Mouse (Mus musculus): ENCODE measurements at regions not wholly inside any gene's neighbourhood (a gene's known extent, or its start where the extent isn't known, plus 50 kb on each side); places are given as distances from the start of the nearest gene placed in this dataset.

- ATAC-seq (ENCODE audit: low TSS enrichment), result no peak
These were observed 264.5 kb downstream of the Matn1 start for GRCm38 (mm10) chr4:131208637-131209036.

DNA sequence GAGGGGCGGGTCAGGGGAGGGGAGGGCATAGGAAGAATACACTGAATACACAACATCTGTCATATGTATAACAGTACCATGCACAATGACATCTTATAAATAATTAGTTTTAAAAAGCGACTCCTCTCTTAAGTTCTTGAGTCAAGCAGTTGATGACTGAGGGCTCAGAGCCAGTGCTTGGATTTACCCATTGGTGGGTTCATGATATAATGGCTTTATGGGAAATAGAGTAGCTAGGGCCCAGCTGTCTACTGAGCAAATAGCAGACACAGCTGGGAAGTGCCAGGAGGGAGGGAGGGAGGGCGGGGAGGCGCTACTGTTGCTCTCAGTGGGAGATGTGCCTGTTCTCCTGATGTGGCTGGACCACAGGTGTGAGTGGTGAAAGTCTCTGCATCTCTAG lies 268.5 kb downstream of the Matn1 start:
- no peak for ATAC-seq (ENCODE audit: low TSS enrichment)

- ATAC-seq (ENCODE audit: low TSS enrichment), result no peak
These were observed 271.5 kb downstream of the Matn1 start for GRCm38 (mm10) chr4:131215682-131216081.

- ATAC-seq (ENCODE audit: low TSS enrichment), result no peak
These were observed 272.2 kb downstream of the Matn1 start for GRCm38 (mm10) chr4:131216361-131216760.

DNA sequence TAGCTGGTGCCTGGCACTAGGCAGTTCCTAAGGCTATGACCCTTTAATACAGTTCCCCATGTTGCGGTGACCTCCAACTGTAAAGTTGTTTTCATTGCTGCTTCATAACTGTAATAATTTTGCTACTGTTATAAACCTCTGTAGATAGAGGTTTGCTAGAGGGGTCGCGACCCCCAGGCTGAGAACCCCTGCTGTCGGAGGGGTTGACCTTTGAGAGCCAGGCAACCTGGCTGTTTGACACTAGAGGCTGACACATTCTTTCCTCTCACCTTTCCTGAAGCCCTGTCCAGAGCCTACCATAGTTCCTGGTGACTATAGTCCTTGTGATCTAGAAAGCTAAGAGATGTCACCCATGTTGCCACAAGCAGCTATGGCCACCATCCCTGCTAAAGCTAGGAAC lies 272.9 kb downstream of the Matn1 start:
- ATAC-seq (ENCODE audit: low TSS enrichment), result no peak

GRCm38 (mm10) chr4:131217571-131218155 lies 273.5 kb downstream of the Matn1 start:
- no peak for ATAC-seq (ENCODE audit: low TSS enrichment)

DNA sequence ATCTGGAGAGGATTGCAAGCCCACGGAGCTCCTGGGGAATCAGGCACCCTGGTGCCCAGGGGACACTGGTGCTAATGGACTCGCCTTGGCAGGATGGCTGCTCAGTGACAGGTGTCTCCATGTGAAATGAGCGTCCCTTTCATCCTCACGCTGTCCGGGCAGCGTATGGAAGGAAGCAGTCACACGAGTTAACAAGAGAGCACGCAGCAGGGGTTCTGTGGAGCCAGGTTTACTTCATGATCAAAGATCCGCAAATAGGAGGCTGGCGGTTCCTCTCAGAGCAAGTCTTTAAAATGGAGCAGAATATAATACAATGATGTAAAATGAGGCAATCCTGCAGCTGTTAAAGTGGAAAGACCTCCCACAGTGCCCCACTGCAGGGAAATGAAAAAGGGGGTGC lies 276.8 kb downstream of the Matn1 start:
- ATAC-seq (ENCODE audit: low TSS enrichment), result no peak

GRCm38 (mm10) chr4:131230361-131230760 lies 286.2 kb downstream of the Matn1 start:
- ATAC-seq (ENCODE audit: low TSS enrichment), result no peak

DNA sequence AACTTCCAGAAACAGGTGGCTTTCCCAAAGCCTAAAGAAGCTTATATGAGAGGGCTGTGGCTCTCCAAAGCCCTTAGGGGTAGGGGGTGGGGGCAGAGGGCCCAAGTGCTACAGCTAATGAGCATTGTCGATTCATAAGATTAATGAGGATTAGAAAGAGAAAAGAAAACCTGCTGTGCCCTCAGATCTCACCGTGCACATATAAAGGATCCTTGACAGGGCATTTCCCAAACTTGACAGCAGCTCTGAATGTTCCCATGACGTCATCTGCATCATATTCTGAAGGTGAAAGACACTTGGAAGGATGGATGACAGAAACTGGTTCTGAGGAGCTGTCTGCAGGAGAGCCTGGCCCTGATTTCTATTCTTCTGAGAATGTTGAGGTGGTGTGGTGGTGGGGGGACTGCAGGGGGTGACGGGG lies 292.4 kb downstream of the Matn1 start:
- no peak for ATAC-seq (ENCODE audit: low TSS enrichment)

GRCm38 (mm10) chr4:131238591-131238990 lies 294.4 kb downstream of the Matn1 start:
- no peak for ATAC-seq (ENCODE audit: low TSS enrichment)

- ATAC-seq (ENCODE audit: low TSS enrichment), result no peak
These were observed 294.9 kb downstream of the Matn1 start for GRCm38 (mm10) chr4:131239132-131239531.

GRCm38 (mm10) chr4:131240457-131240856 lies 296.3 kb downstream of the Matn1 start:
- ATAC-seq (ENCODE audit: low TSS enrichment), result no peak

- no peak for ATAC-seq (ENCODE audit: low TSS enrichment)
These were observed 298.1 kb downstream of the Matn1 start for GRCm38 (mm10) chr4:131242250-131242649.

- peak; percentile 76 for ATAC-seq (ENCODE audit: low TSS enrichment)
These were observed 299.7 kb downstream of the Matn1 start for GRCm38 (mm10) chr4:131243744-131244387.

DNA sequence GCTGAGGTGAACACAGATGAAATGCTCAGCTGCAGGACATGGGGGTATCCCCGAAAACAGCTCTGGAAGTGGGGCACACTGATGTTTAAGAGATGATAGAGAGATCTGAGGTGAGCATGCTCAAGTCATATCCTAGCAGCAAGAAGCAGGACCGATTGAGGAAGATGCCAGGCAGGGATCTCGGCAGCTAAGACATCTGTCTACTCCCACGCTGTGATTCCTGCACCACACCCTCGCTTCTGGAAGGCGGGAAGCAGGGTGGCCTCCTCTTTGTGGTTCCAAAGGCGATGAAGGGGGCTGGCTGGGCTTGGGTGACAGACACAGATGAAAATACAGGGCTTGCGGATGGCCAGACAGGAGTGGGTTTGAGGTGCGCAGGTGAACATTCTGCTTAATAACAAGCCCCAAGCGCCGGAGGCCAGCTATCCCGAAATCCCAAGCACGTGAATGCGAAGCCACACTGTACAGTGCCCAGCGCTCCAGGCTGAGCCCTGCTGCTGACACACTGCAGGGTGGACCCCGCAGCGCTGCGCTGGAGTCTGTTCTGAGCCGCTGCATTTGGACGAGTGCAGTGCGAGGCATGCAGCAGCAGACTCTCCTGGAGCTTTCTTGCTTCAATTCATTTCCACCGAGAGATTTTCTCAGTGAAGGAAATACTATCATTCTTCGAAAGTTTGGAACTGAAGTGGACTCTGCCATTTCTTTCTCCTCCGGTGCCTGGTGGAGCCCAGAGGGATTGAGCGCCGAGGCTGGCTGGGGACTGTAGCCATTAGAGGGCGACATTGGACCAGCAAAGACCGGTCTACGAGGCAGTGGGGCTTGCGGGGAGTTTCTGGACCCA lies 308.6 kb downstream of the Matn1 start:
- peak; percentile 94 for ATAC-seq (ENCODE audit: low TSS enrichment)

DNA sequence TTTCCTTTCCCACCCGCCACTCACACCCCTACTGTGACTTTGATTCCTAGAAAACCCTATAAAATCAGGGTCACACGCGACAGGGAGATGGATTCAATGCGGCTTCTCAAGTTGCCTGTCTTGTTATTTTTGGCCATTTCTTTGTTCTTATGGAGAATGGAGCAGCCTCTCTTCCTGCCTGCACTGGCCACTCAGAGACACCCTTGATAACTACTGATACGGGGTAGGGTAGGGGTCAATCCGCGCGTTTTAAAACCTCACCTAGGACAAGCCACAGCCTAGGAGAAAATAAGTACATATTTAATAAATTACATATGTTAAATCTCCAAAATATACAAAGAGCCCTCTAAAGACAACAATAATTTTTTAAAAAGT lies 309.2 kb downstream of the Matn1 start:
- ATAC-seq (ENCODE audit: low TSS enrichment), result 0 out of 2 replicates have a peak, but pooled peaks have one; percentile 18

DNA sequence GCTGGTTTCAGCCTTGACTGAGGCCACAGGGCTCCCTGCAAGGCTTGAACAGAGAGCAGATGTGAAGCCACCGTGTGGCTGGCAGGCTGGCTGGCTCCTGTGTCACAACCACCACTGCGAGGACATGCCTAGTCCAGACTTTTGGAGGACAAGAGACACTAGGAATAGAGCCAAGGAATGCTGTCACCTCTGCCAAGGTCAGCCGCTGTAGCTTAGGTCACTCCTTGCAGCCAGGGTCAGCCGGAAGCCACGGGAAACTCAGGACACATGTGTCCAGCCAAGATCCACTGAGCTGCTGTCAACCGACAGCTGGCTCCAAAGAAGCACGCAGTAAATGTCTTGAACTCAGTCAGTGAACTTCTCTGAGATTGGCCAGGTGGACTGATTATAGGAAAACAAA lies 310.1 kb downstream of the Matn1 start:
- no peak for ATAC-seq (ENCODE audit: low TSS enrichment)

- no peak for ATAC-seq (ENCODE audit: low TSS enrichment)
These were observed 310.5 kb downstream of the Matn1 start for GRCm38 (mm10) chr4:131254691-131255090.

- no peak for ATAC-seq (ENCODE audit: low TSS enrichment)
These were observed 317.1 kb downstream of the Matn1 start for GRCm38 (mm10) chr4:131261236-131261635.

- peak; percentile 59; the same call in 1 of the 2 replicates for ATAC-seq (ENCODE audit: low TSS enrichment)
These were observed 318.7 kb downstream of the Matn1 start for GRCm38 (mm10) chr4:131262909-131263308.

DNA sequence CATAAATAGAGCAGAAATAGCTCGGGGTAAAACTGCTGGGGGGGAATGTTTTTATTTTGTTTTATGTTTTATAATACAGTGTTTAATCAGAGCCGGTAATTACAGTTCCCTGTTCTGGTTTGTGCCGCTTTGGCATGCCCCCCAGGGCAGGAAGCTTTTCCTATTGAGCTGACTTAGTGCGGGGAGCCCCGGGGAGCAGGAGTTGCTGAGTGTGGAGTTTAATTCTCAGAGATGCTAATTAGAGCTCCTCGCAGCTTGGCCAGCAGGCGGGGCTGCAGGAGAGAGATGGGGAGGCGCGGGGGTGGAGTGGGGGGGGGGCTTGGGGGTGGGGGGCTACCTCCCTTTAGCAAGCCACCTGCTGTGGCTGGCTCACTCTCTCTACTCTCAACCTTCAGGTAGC lies 322.6 kb downstream of the Matn1 start:
- no peak for ATAC-seq (ENCODE audit: low TSS enrichment)

DNA sequence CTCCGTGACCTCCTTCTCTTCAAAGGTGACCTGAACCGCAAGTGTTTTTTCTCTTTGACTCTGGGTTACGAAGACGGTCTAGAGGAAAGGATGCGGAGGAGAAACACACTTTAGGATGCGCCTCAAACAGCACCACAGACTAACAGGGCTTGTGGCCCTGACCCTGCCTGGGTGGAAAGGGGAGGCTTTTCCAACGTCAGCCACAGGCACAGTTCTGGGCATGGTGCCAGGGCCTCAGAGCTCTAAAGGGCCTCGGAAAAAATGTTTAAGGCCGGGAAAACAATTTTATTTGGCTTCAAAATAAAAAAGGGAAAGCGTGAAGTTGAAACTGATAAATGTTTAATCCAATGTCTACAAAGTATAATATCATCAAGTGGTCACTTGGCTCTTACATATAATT lies 323.6 kb downstream of the Matn1 start:
- ATAC-seq (ENCODE audit: low TSS enrichment), result no peak

DNA sequence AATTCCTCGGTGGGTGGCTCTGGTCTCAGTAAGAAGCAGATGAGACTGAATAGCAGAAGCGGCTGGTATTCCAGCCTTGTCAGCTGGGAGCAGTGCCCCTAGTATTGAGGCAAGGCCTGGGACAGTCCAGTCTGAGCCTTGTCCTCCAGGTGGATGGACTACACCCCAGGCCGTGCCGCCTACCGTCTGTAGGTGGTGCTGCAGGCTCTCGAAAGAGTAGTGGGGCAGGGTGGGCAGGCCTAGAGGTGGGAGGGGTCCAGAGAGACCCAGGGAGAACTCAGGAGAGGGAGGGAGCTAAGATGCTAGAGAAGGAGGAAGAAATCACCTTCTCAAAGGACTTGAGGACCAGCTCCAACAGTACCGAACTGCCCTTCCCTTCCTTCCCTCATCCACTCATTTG lies 326.0 kb downstream of the Matn1 start:
- 0 out of 2 replicates have a peak, but pooled peaks have one; percentile 35 for ATAC-seq (ENCODE audit: low TSS enrichment)

Measured in frontal cortex, adult (tissue).